Mouse (Mus musculus): ENCODE data around the gene Ncapd2. TPM values are rescaled to one million over a fixed set of nuclear protein-coding genes. Genes with fewer than 3 reads are reported as not detected.

Gene Ncapd2
- total and polyA plus RNA-seq, 3 experiments, result 79.6 to 301 (median 147) TPM

- H3K27ac ChIP-seq (ENCODE audit: insufficient read depth, low read depth), result no peak overlapping the region
- in situ Hi-C loops (cut with MboI; ENCODE audit: low pct_ligation_motif_present, low pct_unique_long_range_greater_than_20kb, low sequenced_read_pairs) (no loop called here), dilution Hi-C loops (cut with MboI; ENCODE audit: extremely low pct_ligation_motif_present, extremely low pct_unique_long_range_greater_than_20kb, low sequenced_read_pairs) (no loop called here)
- DNase-seq (ENCODE audit: extremely low read depth), result no peak
- H3K79me2 ChIP-seq (replicated peaks; ENCODE audit: control insufficient read depth, extremely low read depth, insufficient read depth, poor library complexity, severe bottlenecking), result peaks cover 14% of the 10 kb centered on the region
- H3K36me3 ChIP-seq (replicated peaks in 1 of 2; ENCODE audit: control insufficient read depth in 1 of 2, insufficient read depth in 1 of 2, low read length in 1 of 2), result peaks cover 2 to 24% of the 10 kb centered on the region in 2 experiments
- no peak for TF ChIP-seq ZMIZ1 (IDR thresholded peaks at IDR 0.05; ENCODE audit: low read depth, low read length)
- no peak for TF ChIP-seq MAFK (IDR thresholded peaks at IDR 0.05; ENCODE audit: insufficient replicate concordance, low read length)
- TF ChIP-seq E2F4 (IDR thresholded peaks at IDR 0.05; ENCODE audit: insufficient replicate concordance, low read depth, low read length), result no peak
- TF ChIP-seq RCOR1 (conservative IDR thresholded peaks at IDR 0.05; ENCODE audit: low read depth, low read length), result no peak
- no peak for TF ChIP-seq BHLHE40 (IDR thresholded peaks at IDR 0.05; ENCODE audit: low read depth, low read length)
- no peak for TF ChIP-seq POLR2A (IDR thresholded peaks at IDR 0.05; ENCODE audit: low read depth, low read length)
- TF ChIP-seq USF2 (conservative IDR thresholded peaks at IDR 0.05; ENCODE audit: low read depth, low read length), result no peak
- no peak for TF ChIP-seq JUND (conservative IDR thresholded peaks at IDR 0.05; ENCODE audit: low read depth, low read length)
- no peak for TF ChIP-seq TBP (conservative IDR thresholded peaks at IDR 0.05; ENCODE audit: low read depth, low read length)
- TF ChIP-seq UBTF (IDR thresholded peaks at IDR 0.05; ENCODE audit: low read depth, low read length), result no peak
- TF ChIP-seq GABPA (IDR thresholded peaks at IDR 0.05; ENCODE audit: insufficient replicate concordance, low read depth, low read length), result no peak
- TF ChIP-seq SIN3A (IDR thresholded peaks at IDR 0.05; ENCODE audit: low read length), result no peak
- no peak for TF ChIP-seq MAX (IDR thresholded peaks at IDR 0.05; ENCODE audit: low read length)
- no peak for TF ChIP-seq HCFC1 (IDR thresholded peaks at IDR 0.05; ENCODE audit: low read depth, low read length)
- no peak for TF ChIP-seq ZC3H11A (IDR thresholded peaks at IDR 0.05; ENCODE audit: low read depth, low read length)
- no peak for TF ChIP-seq POLR2AphosphoS2 (IDR thresholded peaks at IDR 0.05; ENCODE audit: low read depth, low read length)
- peaks cover 0 to 9% of the 10 kb centered on the region in 2 experiments; a peak in 1 of 4 replicates for H3K4me1 ChIP-seq (ENCODE audit: control insufficient read depth in 1 of 2, insufficient read depth in 2 of 2)
- no peak overlapping the region for H3K4me3 ChIP-seq (replicated peaks in 1 of 3; ENCODE audit: low read depth in 2 of 3, low read length in 2 of 3, poor library complexity in 1 of 3)
- no peak overlapping the region for H3K4me2 ChIP-seq (ENCODE audit: insufficient read depth, low read depth, poor library complexity, severe bottlenecking)
- H3K9ac ChIP-seq (ENCODE audit: insufficient read depth, low read depth), result no peak overlapping the region
- no peaks in the 10 kb centered on the region for H3K27me3 ChIP-seq (replicated peaks)
- no peaks in the 10 kb centered on the region for H3K9me3 ChIP-seq (replicated peaks; ENCODE audit: low read length)
These were observed 4.8 kb upstream of the Ncapd2 start for GRCm38 (mm10) chr6:125196301-125196700.

- Histone ChIP-seq H3K4me1 (ENCODE audit: control insufficient read depth in 1 of 2, insufficient read depth in 2 of 2) (peaks cover 0 to 9% of the 10 kb centered on the region in 2 experiments; a peak in 1 of 4 replicates), H3K4me2 (ENCODE audit: insufficient read depth, low read depth, poor library complexity, severe bottlenecking) (no peak overlapping the region), H3K27me3 (replicated peaks) (no peaks in the 10 kb centered on the region), H3K9me3 (replicated peaks; ENCODE audit: low read length) (no peaks in the 10 kb centered on the region), H3K79me2 (replicated peaks; ENCODE audit: control insufficient read depth, extremely low read depth, insufficient read depth, poor library complexity, severe bottlenecking) (peaks cover 20% of the 10 kb centered on the region), H3K36me3 (replicated peaks in 1 of 2; ENCODE audit: control insufficient read depth in 1 of 2, insufficient read depth in 1 of 2, low read length in 1 of 2) (peaks cover 2 to 24% of the 10 kb centered on the region in 2 experiments), H3K9ac (ENCODE audit: insufficient read depth, low read depth) (no peak overlapping the region), H3K27ac (ENCODE audit: insufficient read depth, low read depth) (no peak overlapping the region), H3K4me3 (replicated peaks in 1 of 3; ENCODE audit: low read depth in 2 of 3, low read length in 2 of 3, poor library complexity in 1 of 3) (no peak overlapping the region)
- no peak for TF ChIP-seq SMC3 (IDR thresholded peaks at IDR 0.05; ENCODE audit: low read depth, low read length)
- peak; percentile 47 for TF ChIP-seq POLR2AphosphoS2 (IDR thresholded peaks at IDR 0.05; ENCODE audit: low read depth, low read length)
- no peak for TF ChIP-seq EP300 (IDR thresholded peaks at IDR 0.05; ENCODE audit: low read length)
- TF ChIP-seq IRF4 (IDR thresholded peaks at IDR 0.05; ENCODE audit: low read depth, low read length), result no peak
- TF ChIP-seq NRF1 (IDR thresholded peaks at IDR 0.05; ENCODE audit: low read depth, low read length), result no peak
- no peak for DNase-seq (ENCODE audit: extremely low read depth)
- in situ Hi-C loops (cut with MboI; ENCODE audit: low pct_ligation_motif_present, low pct_unique_long_range_greater_than_20kb, low sequenced_read_pairs), result no loop called here
- dilution Hi-C loops (cut with MboI; ENCODE audit: extremely low pct_ligation_motif_present, extremely low pct_unique_long_range_greater_than_20kb, low sequenced_read_pairs), result no loop called here
These were observed 4.1 kb upstream of the Ncapd2 start for GRCm38 (mm10) chr6:125195541-125196075.

Measured in CH12.LX (cell line).